Mouse (Mus musculus) heart, postnatal 36 days (tissue): Measurements from ENCODE around the gene Kcnj8. TPM values are rescaled to one million over a fixed set of nuclear protein-coding genes. Genes with fewer than 3 reads are reported as not detected.
A peak's percentile ranks its signal among the peaks of the same experiment; 100 is the strongest.

Experiments
- DNase-seq, 2 experiments: peaks; one replicate each; pipeline ENCODE4 v3.0.0; 2021 to 2022
- intact Hi-C: fragments of 180-260 bp; cut with DNase I; formaldehyde crosslinking; loops from one replicate; pipeline ENCODE4 v1.15.1; 2025
- total RNA-seq, 2 experiments: library from RNA; stranded (reverse); gene quantifications; 2 replicates each; pipeline ENCODE4 v1.2.3; 2021

Gene Kcnj8
- total RNA-seq, 2 experiments from 2014 or later = 28.3 to 31.3 TPM

- DNase-seq = peak in 1 of 2 experiments; percentile 59
- intact Hi-C loops = loop anchor here (5.0 kb wide), 2 partner anchors 128 to 168 kb away; partner anchors contain the start of genes Golt1b, Pyroxd1 and Recql
Observed at GRCm38 (mm10) chr6:142514912-142515311, 56.5 kb downstream of the Kcnj8 start.

Other genes starting within 250 kb of the Kcnj8 start
- gene Slco1a5, start 248.6 kb downstream of the Kcnj8 start, total RNA-seq = not detected
- 10 to 100 TPM in 1 of 2 experiments, 1 to 10 TPM in 1; 8.7 to 10.5 TPM for gene Pyroxd1, start 226.0 kb downstream of the Kcnj8 start, total RNA-seq
- 1 to 10 TPM; 7.8 to 8.3 TPM for gene Recql, start 184.5 kb downstream of the Kcnj8 start, total RNA-seq
- 10 to 100 TPM; 14.5 to 15.4 TPM for gene Golt1b, start 184.4 kb downstream of the Kcnj8 start, total RNA-seq
- not detected for gene Spx, start 158.2 kb downstream of the Kcnj8 start, total RNA-seq
- gene Gys2, start 98.5 kb downstream of the Kcnj8 start, total RNA-seq = under 1 TPM in 1 of 2 experiments, not detected in 1; 0.50 TPM
- 1,000 to 10,000 TPM; 2,735 to 2,880 TPM for gene Ldhb, start 63.7 kb downstream of the Kcnj8 start, total RNA-seq
- 100 to 1,000 TPM; 238 to 242 TPM for gene Abcc9, start 130.7 kb upstream of the Kcnj8 start, total RNA-seq
- gene Cmas, start 185.1 kb upstream of the Kcnj8 start, total RNA-seq = 10 to 100 TPM; 31.9 to 36.0 TPM
- under 1 TPM in 1 of 2 experiments, not detected in 1; 0.28 TPM for gene Sult6b2, start 232.9 kb upstream of the Kcnj8 start, total RNA-seq